ENCODE assay signal across 24 mouse cellular contexts in genomic region chr1:82032410-82032809, GRCm38 (mm10).
DNase-seq lines count a peak whose midpoint lies in the region; ATAC-seq and TF ChIP-seq lines count a peak whose summit lies in the region.
"Had no signal": no experiment of that assay in that cellular context is flagged by ENCODE, and none has a peak within 500 bp of the region (broad histone marks: within the 10 kb centered on the region; RNA-seq: fewer than 3 reads in every experiment).

No protein-coding gene starts in this region.

- WGBS in kidney, adult 2 months, result 68% methylated on average over 1 of the region's 1 CpGs
- WGBS in liver, adult 2 months, result 19% methylated on average over 1 of the region's 1 CpGs
- 90% methylated on average over 1 of the region's 1 CpGs for WGBS in liver, embryonic 11.5 days
- 64% methylated on average over 1 of the region's 1 CpGs for WGBS in liver, postnatal 0 days (ENCODE audit: insufficient replicate concordance)

- DNase-seq in kidney, adult 2 months, result peak; percentile 50
- no peak for DNase-seq in kidney, postnatal 25 days
- DNase-seq in liver, adult 2 months (ENCODE audit: extremely low read depth, low read depth, low spot score), result peak; percentile 97
- no peak for DNase-seq in liver, embryonic 11.5 days (ENCODE audit: low spot score)
- DNase-seq in liver, postnatal 0 days, result no peak
- no peak for DNase-seq in liver
- DNase-seq: adrenal gland, adult 8-10 months; adrenal gland, postnatal 14 days; adrenal gland, postnatal 36 days; B cell, adult 2 months; cerebellum, adult 11-12 months; cerebellum, adult 2 months; cerebellum, adult 9-10 months; cerebellum, postnatal 10 days; cerebellum, postnatal 25 days had no signal

- H3K79me2 ChIP-seq in liver, adult 2 months (ENCODE audit: control insufficient read depth, insufficient read depth, low read length), result no peaks in the 10 kb centered on the region

- TF ChIP-seq POLR2A in kidney, adult 2 months (IDR thresholded peaks at IDR 0.05; ENCODE audit: low read depth, low read length), result no peak
- no peak for TF ChIP-seq POLR2A in liver, adult 2 months (IDR thresholded peaks at IDR 0.05; ENCODE audit: extremely low read depth, insufficient read depth, low read length)

- no peaks in the 10 kb centered on the region for H3K4me1 ChIP-seq in kidney, adult 2 months (ENCODE audit: control insufficient read depth, insufficient read depth, low read length)
- peaks cover 12% of the 10 kb centered on the region for H3K4me1 ChIP-seq in liver, adult 2 months (ENCODE audit: control insufficient read depth, insufficient read depth, low read length)
- H3K4me1 ChIP-seq in liver, embryonic 11.5 days (replicated peaks; ENCODE audit: control insufficient read depth, insufficient read depth, low read length), result no peaks in the 10 kb centered on the region
- no peaks in the 10 kb centered on the region for H3K4me1 ChIP-seq in liver, postnatal 0 days (ENCODE audit: insufficient read depth)
- H3K4me1 ChIP-seq: forebrain, embryonic 13.5 days; forebrain, embryonic 15.5 days had no signal

- no peak for ATAC-seq in liver, embryonic 11.5 days (replicated peaks; ENCODE audit: low FRiP score)
- ATAC-seq in liver, postnatal 0 days, result peak; percentile 80
- ATAC-seq: activated CD4-positive, CD25-positive, alpha-beta regulatory T cell, adult 4 months; CD4-positive, CD25-positive, alpha-beta regulatory T cell, adult 4 months; forebrain, embryonic 13.5 days; forebrain, embryonic 15.5 days; Patski had no signal

- H3K36me3 ChIP-seq in kidney, adult 2 months (ENCODE audit: control insufficient read depth, insufficient read depth, low read length), result no peaks in the 10 kb centered on the region
- H3K36me3 ChIP-seq in liver, adult 2 months (ENCODE audit: control insufficient read depth, insufficient read depth, low read length), result no peaks in the 10 kb centered on the region
- H3K36me3 ChIP-seq in liver, embryonic 11.5 days (ENCODE audit: control insufficient read depth, insufficient read depth, low read length), result no peaks in the 10 kb centered on the region
- H3K36me3 ChIP-seq in liver, postnatal 0 days (replicated peaks; ENCODE audit: insufficient read depth, low read length), result no peaks in the 10 kb centered on the region
- H3K36me3 ChIP-seq: embryonic facial prominence, embryonic 10.5 days; embryonic facial prominence, embryonic 12.5 days; forebrain, embryonic 15.5 days; G1E had no signal

- H3K27me3 ChIP-seq in kidney, adult 2 months (replicated peaks; ENCODE audit: control insufficient read depth, insufficient read depth, low read length), result no peaks in the 10 kb centered on the region; the same call in 1 of the 2 replicates
- H3K27me3 ChIP-seq in liver, adult 2 months (ENCODE audit: control insufficient read depth, insufficient read depth, low read length), result no peaks in the 10 kb centered on the region
- no peaks in the 10 kb centered on the region for H3K27me3 ChIP-seq in liver, embryonic 11.5 days (replicated peaks; ENCODE audit: control insufficient read depth, insufficient read depth, low read length)
- H3K27me3 ChIP-seq in liver, postnatal 0 days (ENCODE audit: insufficient read depth, low read length), result no peaks in the 10 kb centered on the region
- H3K27me3 ChIP-seq: CH12.LX; embryonic facial prominence, embryonic 12.5 days; forebrain, embryonic 13.5 days; forebrain, embryonic 15.5 days; Patski had no signal

- H3K9me3 ChIP-seq in liver, embryonic 11.5 days (ENCODE audit: control insufficient read depth, low read length), result no peaks in the 10 kb centered on the region
- H3K9me3 ChIP-seq in liver, postnatal 0 days (ENCODE audit: low read length), result no peaks in the 10 kb centered on the region
- H3K9me3 ChIP-seq: embryonic facial prominence, embryonic 10.5 days; embryonic facial prominence, embryonic 12.5 days; forebrain, embryonic 13.5 days; forebrain, embryonic 15.5 days had no signal

- peak; percentile 43; the same call in 1 of the 2 replicates for TF ChIP-seq EP300 in liver, postnatal 0 days (IDR thresholded peaks at IDR 0.05; ENCODE audit: low read depth)

- H3K9ac ChIP-seq in liver, adult 2 months (ENCODE audit: low read depth, low read length), result no peak overlapping the region
- H3K9ac ChIP-seq in liver, embryonic 11.5 days (ENCODE audit: low read depth, low read length), result no peak overlapping the region
- H3K9ac ChIP-seq in liver, postnatal 0 days (replicated peaks), result no peak overlapping the region
- H3K9ac ChIP-seq: embryonic facial prominence, embryonic 12.5 days; forebrain, embryonic 13.5 days; forebrain, embryonic 15.5 days had no signal

- TF ChIP-seq CTCF in kidney, adult 2 months (conservative IDR thresholded peaks at IDR 0.05; ENCODE audit: insufficient read depth, insufficient read length, low read depth, low read length), result no peak
- no peak for TF ChIP-seq CTCF in liver, adult 2 months (IDR thresholded peaks at IDR 0.05; ENCODE audit: low read depth, low read length)
- no peak for TF ChIP-seq CTCF in liver, postnatal 0 days (IDR thresholded peaks at IDR 0.05; ENCODE audit: low read depth)

- H3K4me3 ChIP-seq in kidney, adult 2 months (ENCODE audit: insufficient read depth, low read depth, low read length), result no peak overlapping the region
- H3K4me3 ChIP-seq in liver, adult 2 months (ENCODE audit: insufficient read depth, low read depth, low read length), result no peak overlapping the region
- no peak overlapping the region for H3K4me3 ChIP-seq in liver, embryonic 11.5 days (ENCODE audit: low read depth, low read length)
- H3K4me3 ChIP-seq in liver, postnatal 0 days (ENCODE audit: low read depth, low read length), result no peak overlapping the region
- H3K4me3 ChIP-seq: embryonic facial prominence, embryonic 10.5 days; embryonic facial prominence, embryonic 12.5 days; forebrain, embryonic 13.5 days; forebrain, embryonic 15.5 days had no signal

- no peak overlapping the region for H3K4me2 ChIP-seq in liver, embryonic 11.5 days
- no peak overlapping the region for H3K4me2 ChIP-seq in liver, postnatal 0 days (ENCODE audit: low read depth, low read length)
- H3K4me2 ChIP-seq: embryonic facial prominence, embryonic 12.5 days; forebrain, embryonic 13.5 days; forebrain, embryonic 15.5 days had no signal

- H3K27ac ChIP-seq in kidney, adult 2 months (ENCODE audit: insufficient read depth, low read depth, low read length), result no peak overlapping the region
- H3K27ac ChIP-seq in liver, adult 2 months (replicated peaks; ENCODE audit: insufficient read depth, low read depth, low read length), result no peak overlapping the region
- H3K27ac ChIP-seq in liver, embryonic 11.5 days (ENCODE audit: low read depth, low read length), result no peak overlapping the region
- peak overlapping the region; percentile 89 for H3K27ac ChIP-seq in liver, postnatal 0 days (ENCODE audit: low read depth)
- H3K27ac ChIP-seq: embryonic facial prominence, embryonic 10.5 days; embryonic facial prominence, embryonic 12.5 days; forebrain, embryonic 13.5 days; forebrain, embryonic 15.5 days had no signal

Comparison
In these comparisons a context has a peak if more than half of its experiments do, and no peak if none do; other contexts are left out.
1. DNase-seq: peak in kidney, adult 2 months (single experiment) and liver, adult 2 months (single experiment); none in kidney, postnatal 25 days (0 of 2), liver, embryonic 11.5 days (single experiment), liver, postnatal 0 days (single experiment) and liver (single experiment).